Mouse (Mus musculus) embryonic facial prominence, embryonic 12.5 days (tissue): ENCODE results near the gene Mmadhc. TPM values are rescaled to one million over a fixed set of nuclear protein-coding genes. Genes with fewer than 3 reads are reported as not detected.
A peak's percentile ranks its signal among the peaks of the same experiment; 100 is the strongest.

Source experiments
- ATAC-seq: fragments of 200-750 bp; cut with Nextera tagmentation; 2 replicates; pipeline ENCODE4 v1.8.0; 2017; ENCODE audit not compliant: insufficient number of reproducible peaks, insufficient read depth, low FRiP score, low TSS enrichment
- H3K27ac ChIP-seq: fragments of 300-500 bp; sonication (generic); 2 replicates; pipeline ENCODE4 v1.5.1; 2016; ENCODE audit warnings: mild to moderate bottlenecking
- H3K27me3 ChIP-seq: fragments of 300-500 bp; sonication (generic); 2 replicates; pipeline ENCODE4 v1.6.1; 2016; ENCODE audit warnings: mild to moderate bottlenecking, moderate library complexity
- H3K36me3 ChIP-seq: fragments of 300-500 bp; sonication (generic); 2 replicates; pipeline ENCODE4 v1.6.1; 2016; ENCODE audit warnings: mild to moderate bottlenecking
- H3K4me1 ChIP-seq: fragments of 300-500 bp; sonication (generic); 2 replicates; pipeline ENCODE4 v1.6.1; 2016
- H3K4me2 ChIP-seq: fragments of 300-500 bp; sonication (generic); replicated peaks from 2 replicates; pipeline ENCODE4 v1.6.1; 2016; ENCODE audit warnings: mild to moderate bottlenecking, moderate library complexity
- H3K4me3 ChIP-seq: fragments of 300-500 bp; sonication (generic); 2 replicates; pipeline ENCODE4 v1.5.1; 2016; ENCODE audit warnings: mild to moderate bottlenecking
- H3K9ac ChIP-seq: fragments of 300-500 bp; sonication (generic); 2 replicates; pipeline ENCODE4 v1.6.1; 2016; ENCODE audit warnings: mild to moderate bottlenecking, moderate library complexity
- H3K9me3 ChIP-seq: fragments of 300-500 bp; sonication (generic); 2 replicates; pipeline ENCODE4 v1.6.1; 2016; ENCODE audit warnings: mild to moderate bottlenecking, moderate library complexity
- WGBS: fragments of 180-500 bp; shearing (Covaris S2); methylation state at CpG from one replicate; pipeline ENCODE4 v1.1.7; 2016; 5-methylcytosine and 5-hydroxymethylcytosine counted together
- polyA plus RNA-seq: library from polyadenylated mRNA; unstranded; fragments of >200 nt; fragmentation: Nextera tagmentation; extraction: Ambion mirVana; gene quantifications from 2 replicates; pipeline ENCODE4 v1.2.1, GENCODE M21; 2016

Mmadhc gene
- 161 and 163 TPM in 2 replicates for polyA plus RNA-seq

DNA sequence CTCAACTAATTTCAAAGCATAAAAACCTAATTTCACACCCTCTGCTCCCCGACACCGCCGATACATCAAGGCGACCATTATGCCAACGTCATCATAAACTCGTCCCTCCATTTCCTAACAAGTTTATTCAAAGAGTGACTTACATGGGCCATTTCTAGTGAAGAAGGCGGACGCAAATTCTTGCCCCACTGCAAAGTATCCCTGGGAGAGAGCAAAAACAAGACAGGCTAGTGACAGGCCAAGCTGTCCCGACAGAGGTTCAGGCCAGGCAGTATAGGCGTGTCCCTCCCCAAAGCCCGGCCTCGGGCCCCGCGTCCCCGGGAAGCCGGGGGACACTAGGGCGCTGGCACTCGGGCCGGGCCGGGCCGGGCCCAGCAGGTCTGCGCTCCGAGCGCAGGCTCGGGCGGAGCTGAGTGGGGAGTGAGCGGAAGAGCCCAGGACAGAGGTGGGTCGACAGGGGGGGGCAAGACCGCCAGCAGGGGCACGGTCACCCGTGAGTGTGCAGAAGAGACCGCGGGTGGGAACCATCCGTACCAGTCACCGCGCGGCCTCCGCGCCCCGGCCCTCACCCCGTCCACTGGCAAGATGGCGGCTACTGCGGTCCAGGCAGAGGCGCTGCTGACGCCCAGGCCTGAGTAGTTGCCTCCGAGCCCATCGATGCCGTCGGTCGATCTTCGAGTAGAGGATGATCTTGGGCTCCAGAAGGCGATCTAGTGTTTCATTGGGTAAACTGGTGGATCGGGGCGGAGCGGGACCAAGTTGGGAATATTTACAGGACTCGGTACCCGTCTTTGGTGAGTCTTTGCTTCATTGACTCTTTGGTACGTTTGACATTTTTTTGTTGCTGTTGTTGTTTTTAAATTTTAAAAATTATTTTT, at the start of gene Mmadhc:
Gene Mmadhc (minus strand): TSS at position 693 of the 878 bp plus-strand sequence.
- Histone ChIP-seq H3K27me3 (no peaks in the 10 kb centered on the region), H3K9me3 (no peaks in the 10 kb centered on the region), H3K4me2 (peak within 1 kb of the TSS; percentile 76), H3K4me1 (peaks cover 14% of the 10 kb centered on the region), H3K4me3 (peak within 1 kb of the TSS; percentile 90), H3K27ac (peak within 1 kb of the TSS; percentile 91), H3K9ac (peak within 1 kb of the TSS; percentile 96), H3K36me3 (0 out of 2 replicates have a peak, but pooled peaks cover under 1% of the 10 kb centered on the region)
- peak; percentile 93 for ATAC-seq
- WGBS = under 1% methylated on average over 58 of the region's 58 CpGs

DNA sequence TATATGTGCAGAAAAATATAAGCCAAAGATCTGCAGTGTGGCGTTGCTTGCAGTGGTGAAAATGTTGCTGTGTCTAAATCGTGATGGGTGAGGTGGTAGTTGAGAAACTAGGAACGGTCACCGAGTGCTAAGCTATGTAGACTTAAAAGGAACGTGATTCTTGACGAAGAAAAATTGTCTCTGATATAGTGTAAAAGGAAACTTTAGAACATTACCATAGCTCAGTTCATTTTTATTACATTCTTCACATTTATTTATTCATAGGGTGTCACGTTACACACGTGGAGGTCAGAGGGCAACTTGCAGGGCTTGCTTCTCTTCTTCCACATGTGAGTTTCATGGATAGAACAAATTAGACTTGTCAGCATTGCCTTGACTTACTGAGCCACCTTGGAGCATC, 47.0 kb upstream of the Mmadhc start:
- H3K27me3 ChIP-seq = no peaks in the 10 kb centered on the region
- 55% methylated on average over 8 of the region's 8 CpGs for WGBS
- H3K27ac ChIP-seq = no peak overlapping the region
- H3K9ac ChIP-seq = no peak overlapping the region
- H3K4me3 ChIP-seq = no peak overlapping the region
- peaks cover 7% of the 10 kb centered on the region; the same call in 1 of the 2 replicates for H3K4me1 ChIP-seq
- H3K9me3 ChIP-seq = no peaks in the 10 kb centered on the region
- no peak overlapping the region for H3K4me2 ChIP-seq
- no peaks in the 10 kb centered on the region for H3K36me3 ChIP-seq
- no peak for ATAC-seq

DNA sequence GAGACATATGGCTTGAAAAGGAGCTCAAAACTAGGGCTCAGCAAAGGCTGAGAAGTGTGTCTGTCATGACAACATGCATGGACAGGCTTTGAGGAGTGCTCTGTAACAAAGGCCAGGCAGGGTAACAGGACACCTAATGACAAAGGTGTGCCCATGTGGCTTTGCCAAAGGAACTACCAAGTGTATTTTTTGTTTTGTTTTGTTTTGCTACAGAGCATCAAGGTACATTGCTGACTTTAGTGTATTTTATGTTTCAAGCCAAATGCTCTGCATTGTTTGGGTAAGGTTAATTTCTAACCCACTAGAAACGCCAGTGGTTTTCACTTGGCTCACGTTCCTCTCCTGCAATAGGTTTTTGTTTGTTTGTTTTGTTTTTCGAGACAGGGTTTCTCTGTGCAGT, 42.5 kb upstream of the Mmadhc start:
- H3K4me1 ChIP-seq = no peaks in the 10 kb centered on the region
- 74% methylated on average over 3 of the region's 3 CpGs for WGBS
- no peaks in the 10 kb centered on the region for H3K36me3 ChIP-seq
- ATAC-seq = no peak
- no peaks in the 10 kb centered on the region for H3K9me3 ChIP-seq
- H3K27ac ChIP-seq = no peak overlapping the region
- no peak overlapping the region for H3K4me2 ChIP-seq
- H3K27me3 ChIP-seq = no peaks in the 10 kb centered on the region
- H3K4me3 ChIP-seq = no peak overlapping the region
- no peak overlapping the region for H3K9ac ChIP-seq

DNA sequence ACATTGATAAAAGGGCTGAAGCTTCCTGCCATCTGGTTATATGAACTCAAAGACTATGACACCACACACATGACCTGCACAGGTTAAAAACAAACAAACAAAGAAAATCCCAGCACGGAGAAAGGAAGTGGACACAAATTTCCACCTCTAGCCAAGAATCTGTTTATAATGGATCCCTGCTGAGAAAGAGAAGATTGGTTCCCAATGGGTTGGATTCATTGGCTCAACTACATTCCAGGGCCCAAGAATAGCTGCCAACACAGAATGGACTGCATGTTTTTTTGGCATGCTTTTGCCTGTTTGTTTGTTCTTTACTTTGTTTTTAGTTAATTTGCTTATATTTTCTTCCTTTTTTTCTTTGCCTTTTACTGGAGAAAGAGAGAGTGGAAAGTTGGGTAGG, 41.0 kb upstream of the Mmadhc start:
- WGBS = 37% methylated on average over 1 of the region's 1 CpGs
- Histone ChIP-seq H3K4me2 (no peak overlapping the region), H3K27me3 (no peaks in the 10 kb centered on the region)

DNA sequence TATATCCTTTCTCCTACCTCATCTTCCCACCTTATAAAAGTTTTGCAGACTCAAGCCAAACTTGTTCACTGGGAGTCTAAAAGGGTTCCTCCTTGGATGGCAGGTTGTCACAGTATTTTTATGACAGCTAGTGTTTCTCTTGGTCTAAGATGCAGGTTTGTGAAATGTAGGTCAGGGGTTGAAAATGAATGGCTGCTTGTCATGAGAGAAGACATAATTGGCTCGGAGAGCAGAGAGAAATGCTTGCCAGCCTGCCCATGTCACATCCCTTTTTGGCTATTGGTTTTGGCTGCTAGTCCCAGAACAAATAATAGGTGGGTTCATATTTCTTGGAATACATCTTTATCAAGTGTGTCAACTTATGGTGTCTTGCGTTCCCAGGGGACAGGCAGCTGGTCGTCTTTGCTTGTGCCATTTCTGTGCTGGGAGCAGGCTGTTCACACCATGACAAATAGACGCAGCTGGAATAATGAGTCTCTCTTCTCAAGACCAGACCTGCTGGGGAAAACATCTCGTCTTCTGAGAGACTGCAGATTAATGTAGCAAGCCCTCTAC, 35.2 kb upstream of the Mmadhc start:
- no peak for ATAC-seq
- 48% methylated on average over 5 of the region's 5 CpGs for WGBS
- H3K9ac ChIP-seq = no peak overlapping the region

More for the DNA sequence above, 41.0 kb upstream of the Mmadhc start:
- H3K9me3 ChIP-seq = no peaks in the 10 kb centered on the region
- ATAC-seq = no peak
- H3K4me3 ChIP-seq = no peak overlapping the region
- no peaks in the 10 kb centered on the region for H3K4me1 ChIP-seq
- no peaks in the 10 kb centered on the region for H3K36me3 ChIP-seq
- no peak overlapping the region for H3K27ac ChIP-seq
- no peak overlapping the region for H3K9ac ChIP-seq

DNA sequence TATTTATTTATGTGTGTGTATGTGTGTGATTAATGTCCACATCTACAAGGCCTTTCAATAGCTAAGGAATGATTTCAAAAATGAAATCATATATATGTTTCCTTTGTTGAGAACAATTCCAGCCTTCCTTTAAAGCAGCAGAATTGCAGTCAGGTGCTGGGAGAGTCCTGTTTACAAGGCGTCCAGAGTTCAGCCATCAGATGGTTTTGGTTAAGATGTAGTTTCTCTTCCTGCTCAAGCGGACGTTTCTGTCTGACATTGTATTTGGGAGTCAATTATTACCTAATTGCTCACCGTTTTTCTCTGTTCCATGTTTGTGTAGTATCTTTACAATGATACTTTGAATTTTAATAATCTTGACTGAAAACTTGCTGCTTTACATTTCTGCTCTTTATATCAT, 31.6 kb upstream of the Mmadhc start:
- WGBS = 34% methylated on average over 4 of the region's 4 CpGs
- Histone ChIP-seq H3K27ac (no peak overlapping the region), H3K4me2 (no peak overlapping the region), H3K36me3 (no peaks in the 10 kb centered on the region), H3K27me3 (no peaks in the 10 kb centered on the region), H3K9ac (no peak overlapping the region), H3K4me3 (no peak overlapping the region), H3K9me3 (no peaks in the 10 kb centered on the region), H3K4me1 (no peaks in the 10 kb centered on the region)
- no peak for ATAC-seq

More for the DNA sequence above, 35.2 kb upstream of the Mmadhc start:
- Histone ChIP-seq H3K27ac (no peak overlapping the region), H3K9me3 (no peaks in the 10 kb centered on the region), H3K27me3 (no peaks in the 10 kb centered on the region), H3K36me3 (no peaks in the 10 kb centered on the region), H3K4me2 (no peak overlapping the region), H3K4me3 (no peak overlapping the region), H3K4me1 (no peaks in the 10 kb centered on the region)

DNA sequence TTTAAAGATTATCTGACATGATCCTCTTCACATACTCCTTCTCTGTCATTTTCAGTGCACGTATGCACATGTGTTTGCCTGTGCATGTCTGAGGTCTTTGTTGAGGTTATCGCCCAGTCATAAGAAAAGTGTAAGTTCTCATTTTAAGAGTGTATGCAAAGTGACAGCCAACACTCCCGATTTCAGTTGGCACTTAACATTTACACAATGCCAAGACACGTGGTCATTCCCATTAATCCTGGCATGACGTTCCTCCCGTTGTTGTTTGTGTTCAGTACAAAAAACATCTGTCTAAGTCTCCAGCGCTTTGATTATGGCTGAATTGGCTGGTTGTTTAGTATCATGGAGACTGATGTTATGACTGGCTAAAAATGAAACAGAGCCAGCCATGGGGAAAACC, 28.2 kb upstream of the Mmadhc start:
- no peak overlapping the region for H3K9ac ChIP-seq
- H3K4me3 ChIP-seq = no peak overlapping the region
- H3K27ac ChIP-seq = no peak overlapping the region
- no peaks in the 10 kb centered on the region for H3K27me3 ChIP-seq
- no peaks in the 10 kb centered on the region for H3K9me3 ChIP-seq
- no peaks in the 10 kb centered on the region for H3K36me3 ChIP-seq
- no peaks in the 10 kb centered on the region for H3K4me1 ChIP-seq
- 85% methylated on average over 7 of the region's 7 CpGs for WGBS
- ATAC-seq = no peak
- no peak overlapping the region for H3K4me2 ChIP-seq

DNA sequence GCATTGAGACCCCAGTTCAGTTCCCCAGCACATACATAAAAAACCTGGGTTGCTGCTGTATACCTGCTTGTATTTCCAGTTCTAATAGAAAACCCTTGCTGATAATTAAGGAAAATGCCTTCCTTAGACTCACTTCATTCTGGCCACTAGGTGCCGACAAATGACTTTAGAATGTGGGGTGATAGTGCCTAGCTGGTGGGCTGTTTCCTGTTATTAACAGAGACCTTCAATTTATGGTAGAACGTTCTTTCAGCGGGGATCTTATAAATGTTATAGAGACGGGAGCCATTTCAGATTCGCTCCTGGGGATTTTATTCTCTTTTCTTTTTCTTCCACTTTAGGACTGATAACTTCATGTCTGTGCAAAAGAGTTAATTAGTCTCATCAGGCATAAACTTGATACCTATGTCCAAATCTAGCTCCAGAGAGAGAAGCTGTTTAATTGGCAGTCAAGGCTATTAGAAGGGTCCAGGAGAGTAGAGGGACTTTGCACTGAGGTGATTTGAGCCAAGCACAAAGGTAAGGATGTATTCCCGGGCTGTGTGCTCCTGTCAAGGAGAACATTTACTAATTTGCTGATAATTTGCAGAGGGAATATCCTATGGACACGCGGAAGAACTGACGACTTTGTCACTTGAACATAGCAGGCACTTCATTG, 10.2 kb upstream of the Mmadhc start:
- 36% methylated on average over 9 of the region's 9 CpGs for WGBS
- Histone ChIP-seq H3K9ac (no peak overlapping the region), H3K4me1 (peaks cover 4% of the 10 kb centered on the region; the same call in 1 of the 2 replicates), H3K27ac (no peak overlapping the region), H3K9me3 (no peaks in the 10 kb centered on the region), H3K4me3 (no peak overlapping the region), H3K4me2 (no peak overlapping the region), H3K27me3 (no peaks in the 10 kb centered on the region), H3K36me3 (no peaks in the 10 kb centered on the region)
- ATAC-seq = no peak

DNA sequence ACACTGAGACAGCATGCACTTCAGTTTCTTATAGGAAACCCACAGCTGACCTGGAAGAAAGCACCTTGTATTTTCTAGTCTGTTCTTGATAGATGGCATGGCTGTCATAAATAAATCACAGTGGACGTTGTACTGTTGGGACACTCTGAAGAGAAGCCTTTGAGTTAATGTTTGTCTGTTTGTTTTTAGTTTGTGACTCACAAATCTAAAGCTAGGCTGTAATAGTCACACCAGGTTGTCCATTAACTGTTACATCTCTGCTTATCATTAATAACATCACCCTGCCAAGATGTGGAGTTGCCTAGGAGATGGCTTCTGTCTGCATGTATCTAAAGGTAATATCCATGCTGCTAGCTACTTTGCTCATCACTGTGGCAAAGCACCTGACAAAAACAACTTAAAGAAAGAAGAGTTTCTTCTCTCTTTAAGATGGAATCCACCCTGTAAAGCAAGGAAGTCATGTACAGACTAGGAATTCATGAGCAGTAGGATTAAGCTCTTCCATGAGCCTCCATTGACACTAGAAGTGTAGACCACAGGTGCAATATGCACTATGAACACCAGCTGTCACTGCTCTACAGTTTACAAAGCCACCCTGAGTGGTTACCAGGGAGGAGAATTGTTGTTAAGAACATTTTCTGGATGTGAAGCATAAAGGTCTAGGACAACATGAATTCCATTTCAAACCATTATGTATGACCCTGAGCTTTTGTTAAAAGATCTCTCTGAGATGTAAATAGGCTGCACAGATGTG, 8.4 kb upstream of the Mmadhc start:
- Histone ChIP-seq H3K27me3 (no peaks in the 10 kb centered on the region), H3K9me3 (no peaks in the 10 kb centered on the region), H3K4me2 (no peak overlapping the region), H3K27ac (no peak overlapping the region), H3K36me3 (no peaks in the 10 kb centered on the region), H3K4me3 (no peak overlapping the region), H3K9ac (no peak overlapping the region), H3K4me1 (peaks cover 4% of the 10 kb centered on the region; the same call in 1 of the 2 replicates)
- 85% methylated on average over 1 of the region's 1 CpGs for WGBS
- no peak for ATAC-seq

DNA sequence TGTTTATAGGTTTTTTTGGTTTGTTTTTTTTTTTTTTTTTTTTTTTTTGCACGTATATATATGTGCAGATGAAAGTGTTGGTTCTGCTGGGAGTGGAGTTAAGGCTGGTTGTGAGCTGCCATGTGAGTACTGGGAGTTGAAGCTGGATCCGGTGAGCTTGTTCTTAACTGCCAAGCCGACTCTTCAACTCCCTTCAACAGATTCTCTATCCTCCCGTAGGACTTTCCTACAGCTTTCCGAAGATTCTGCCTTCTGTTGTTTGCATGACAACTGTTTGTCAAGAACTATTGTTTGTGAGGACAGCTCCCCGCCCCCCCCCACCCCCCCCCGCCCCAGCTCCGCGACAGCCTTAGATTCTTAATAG, 368 bp upstream of the Mmadhc start:
- Histone ChIP-seq H3K36me3 (no peaks in the 10 kb centered on the region), H3K9me3 (no peaks in the 10 kb centered on the region), H3K27me3 (no peaks in the 10 kb centered on the region), H3K4me1 (peaks cover 14% of the 10 kb centered on the region), H3K9ac (no peak overlapping the region), H3K27ac (no peak overlapping the region), H3K4me2 (peak overlapping the region; percentile 68), H3K4me3 (peak overlapping the region; percentile 90)
- ATAC-seq = no peak
- 5% methylated on average over 9 of the region's 9 CpGs for WGBS

DNA sequence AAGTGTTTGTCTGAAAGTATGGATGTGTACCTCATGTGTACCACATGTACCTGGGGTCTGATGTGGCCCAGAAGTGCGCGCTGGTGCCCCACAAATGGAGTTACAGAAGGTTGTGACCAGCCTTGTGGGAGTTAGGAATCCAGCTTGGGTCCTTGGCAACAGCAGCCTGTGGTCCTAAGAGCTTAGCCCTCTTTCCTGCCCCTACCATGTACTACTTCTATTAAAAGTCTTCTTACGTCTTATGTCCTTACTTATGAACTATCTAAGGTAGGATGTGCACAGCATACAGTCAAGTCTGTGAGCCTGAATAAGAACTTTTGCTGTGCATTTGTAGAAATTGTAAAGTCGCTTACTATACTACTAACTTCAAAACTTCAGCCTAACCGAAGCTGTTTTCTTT, 1.0 kb downstream of the Mmadhc start:
- H3K4me1 ChIP-seq = peaks cover 14% of the 10 kb centered on the region
- H3K27ac ChIP-seq = no peak overlapping the region
- no peaks in the 10 kb centered on the region for H3K27me3 ChIP-seq
- H3K4me2 ChIP-seq = peak overlapping the region; percentile 76
- peak overlapping the region; percentile 96 for H3K9ac ChIP-seq
- no peak for ATAC-seq
- peak overlapping the region; percentile 90 for H3K4me3 ChIP-seq
- peaks cover 8% of the 10 kb centered on the region for H3K36me3 ChIP-seq
- no peaks in the 10 kb centered on the region for H3K9me3 ChIP-seq
- 43% methylated on average over 5 of the region's 5 CpGs for WGBS
